Mouse (Mus musculus) stomach, embryonic 16.5 days (tissue): ENCODE measurements around the gene Tmem231. TPM values are rescaled to one million over a fixed set of nuclear protein-coding genes. Genes with fewer than 3 reads are reported as not detected.
A peak's percentile ranks its signal among the peaks of the same experiment; 100 is the strongest.

Experiments used
- ATAC-seq: fragments of 200-750 bp; cut with Nextera tagmentation; 2 replicates; pipeline ENCODE4 v1.8.0; 2017; ENCODE audit warnings: moderate number of reproducible peaks, moderate TSS enrichment; ENCODE audit not compliant: insufficient read depth, low FRiP score
- H3K27ac ChIP-seq: fragments of 300-500 bp; sonication (generic); 2 replicates; pipeline ENCODE4 v1.5.1; 2014; ENCODE audit warnings: low read length
- H3K27me3 ChIP-seq: fragments of 300-500 bp; sonication (generic); 2 replicates; pipeline ENCODE4 v1.6.1; 2014; ENCODE audit warnings: low read length, control low read depth, mixed read lengths; ENCODE audit not compliant: control insufficient read depth, insufficient read depth
- H3K36me3 ChIP-seq: fragments of 300-500 bp; sonication (generic); 2 replicates; pipeline ENCODE4 v1.6.1; 2014; ENCODE audit warnings: low read length; ENCODE audit not compliant: control insufficient read depth, insufficient read depth
- H3K4me1 ChIP-seq: fragments of 300-500 bp; sonication (generic); 2 replicates; pipeline ENCODE4 v1.6.1; 2014; ENCODE audit warnings: low read length, control low read depth, mixed read lengths; ENCODE audit not compliant: control insufficient read depth, insufficient read depth
- H3K4me2 ChIP-seq: fragments of 300-500 bp; sonication (generic); 2 replicates; pipeline ENCODE4 v1.6.1; 2014; ENCODE audit warnings: low read depth, low read length, mixed read lengths
- H3K4me3 ChIP-seq: fragments of 300-500 bp; sonication (generic); replicated peaks from 2 replicates; pipeline ENCODE4 v1.5.1; 2014; ENCODE audit warnings: mild to moderate bottlenecking, low read length
- H3K9ac ChIP-seq: fragments of 300-500 bp; sonication (generic); 2 replicates; pipeline ENCODE4 v1.6.1; 2014; ENCODE audit warnings: low read length
- H3K9me3 ChIP-seq: fragments of 300-500 bp; sonication (generic); replicated peaks from 2 replicates; pipeline ENCODE4 v1.6.1; 2016; ENCODE audit warnings: low read length, control low read depth; ENCODE audit not compliant: control insufficient read depth
- WGBS: fragments of 180-500 bp; shearing (Covaris S2); extraction: QIAGEN DNeasy Blood & Tissue Kit; methylation state at CpG from one replicate; pipeline ENCODE4 v1.1.7; 2014; 5-methylcytosine and 5-hydroxymethylcytosine counted together
- polyA plus RNA-seq: library from polyadenylated mRNA; unstranded; fragments of >200 nt; fragmentation: Nextera tagmentation; extraction: Ambion mirVana; gene quantifications from 2 replicates; pipeline ENCODE4 v1.2.1, GENCODE M21; 2015

Tmem231 gene
- polyA plus RNA-seq, 1 experiment from 2014 or later = 13.0 TPM

- Histone ChIP-seq H3K27me3 (no peaks in the 10 kb centered on the region), H3K4me1 (no peaks in the 10 kb centered on the region), H3K9ac (no peak overlapping the region), H3K27ac (no peak overlapping the region), H3K4me3 (no peak overlapping the region), H3K36me3 (no peaks in the 10 kb centered on the region), H3K9me3 (no peaks in the 10 kb centered on the region), H3K4me2 (no peak overlapping the region)
- no peak for ATAC-seq
- WGBS = 41% methylated on average over 10 of the region's 10 CpGs
These were observed 35.1 kb downstream of the Tmem231 start for GRCm38 (mm10) chr8:111898586-111898985.

GRCm38 (mm10) chr8:111894955-111895354 lies 38.7 kb downstream of the Tmem231 start:
- peaks cover 19% of the 10 kb centered on the region for H3K27me3 ChIP-seq
- H3K27ac ChIP-seq = no peak overlapping the region
- no peaks in the 10 kb centered on the region for H3K9me3 ChIP-seq
- H3K4me3 ChIP-seq = no peak overlapping the region
- ATAC-seq = no peak
- H3K4me1 ChIP-seq = peaks cover 6% of the 10 kb centered on the region
- no peak overlapping the region for H3K9ac ChIP-seq
- WGBS = 90% methylated on average over 7 of the region's 7 CpGs
- no peak overlapping the region for H3K4me2 ChIP-seq
- no peaks in the 10 kb centered on the region for H3K36me3 ChIP-seq

GRCm38 (mm10) chr8:111892615-111893014 lies 41.1 kb downstream of the Tmem231 start:
- H3K4me1 ChIP-seq = peaks cover 17% of the 10 kb centered on the region
- H3K4me2 ChIP-seq = no peak overlapping the region
- H3K27me3 ChIP-seq = peaks cover 32% of the 10 kb centered on the region
- H3K9ac ChIP-seq = no peak overlapping the region
- no peaks in the 10 kb centered on the region for H3K36me3 ChIP-seq
- WGBS = 51% methylated on average over 5 of the region's 5 CpGs
- no peak overlapping the region for H3K27ac ChIP-seq
- ATAC-seq = no peak
- H3K9me3 ChIP-seq = no peaks in the 10 kb centered on the region
- H3K4me3 ChIP-seq = no peak overlapping the region

- H3K4me3 ChIP-seq = no peak overlapping the region
- no peak overlapping the region for H3K4me2 ChIP-seq
- 12% methylated on average over 8 of the region's 8 CpGs for WGBS
- no peak for ATAC-seq
- H3K4me1 ChIP-seq = peaks cover 17% of the 10 kb centered on the region
- peaks cover 32% of the 10 kb centered on the region for H3K27me3 ChIP-seq
- H3K36me3 ChIP-seq = no peaks in the 10 kb centered on the region
- no peaks in the 10 kb centered on the region for H3K9me3 ChIP-seq
- H3K27ac ChIP-seq = no peak overlapping the region
- H3K9ac ChIP-seq = no peak overlapping the region
These were observed 41.7 kb downstream of the Tmem231 start for GRCm38 (mm10) chr8:111891983-111892382.

- Histone ChIP-seq H3K36me3 (no peaks in the 10 kb centered on the region), H3K4me2 (no peak overlapping the region), H3K27me3 (peaks cover 32% of the 10 kb centered on the region), H3K9ac (no peak overlapping the region), H3K27ac (no peak overlapping the region), H3K4me1 (peaks cover 17% of the 10 kb centered on the region), H3K9me3 (no peaks in the 10 kb centered on the region), H3K4me3 (peak overlapping the region; percentile 26; the same call in 1 of the 2 replicates)
- 55% methylated on average over 6 of the region's 6 CpGs for WGBS
- no peak for ATAC-seq
These were observed 42.8 kb downstream of the Tmem231 start for GRCm38 (mm10) chr8:111890911-111891303.

- H3K36me3 ChIP-seq = no peaks in the 10 kb centered on the region
- no peak overlapping the region for H3K9ac ChIP-seq
- 12% methylated on average over 86 of the region's 86 CpGs for WGBS
- peaks cover 32% of the 10 kb centered on the region for H3K27me3 ChIP-seq
- H3K4me2 ChIP-seq = peak overlapping the region; percentile 45
- peak overlapping the region; percentile 26 for H3K4me3 ChIP-seq
- no peak overlapping the region for H3K27ac ChIP-seq
- H3K9me3 ChIP-seq = no peaks in the 10 kb centered on the region
- H3K4me1 ChIP-seq = peaks cover 17% of the 10 kb centered on the region
- no peak for ATAC-seq
These were observed 43.5 kb downstream of the Tmem231 start for GRCm38 (mm10) chr8:111889931-111890910.

GRCm38 (mm10) chr8:111888091-111888650 lies 45.5 kb downstream of the Tmem231 start:
- Histone ChIP-seq H3K27me3 (peaks cover 32% of the 10 kb centered on the region), H3K4me3 (no peak overlapping the region), H3K27ac (no peak overlapping the region), H3K4me2 (no peak overlapping the region), H3K9me3 (no peaks in the 10 kb centered on the region), H3K36me3 (no peaks in the 10 kb centered on the region), H3K4me1 (peaks cover 17% of the 10 kb centered on the region), H3K9ac (no peak overlapping the region)
- ATAC-seq = peak; percentile 59; the same call in 1 of the 2 replicates
- 18% methylated on average over 7 of the region's 7 CpGs for WGBS

GRCm38 (mm10) chr8:111887479-111887878 lies 46.2 kb downstream of the Tmem231 start:
- no peak overlapping the region for H3K4me2 ChIP-seq
- H3K4me1 ChIP-seq = peaks cover 17% of the 10 kb centered on the region
- H3K36me3 ChIP-seq = no peaks in the 10 kb centered on the region
- H3K9me3 ChIP-seq = no peaks in the 10 kb centered on the region
- WGBS = 83% methylated on average over 1 of the region's 1 CpGs
- H3K27me3 ChIP-seq = peaks cover 32% of the 10 kb centered on the region
- H3K9ac ChIP-seq = no peak overlapping the region
- no peak overlapping the region for H3K4me3 ChIP-seq
- no peak for ATAC-seq
- H3K27ac ChIP-seq = no peak overlapping the region

- peaks cover 2% of the 10 kb centered on the region; the same call in 1 of the 2 replicates for H3K27me3 ChIP-seq
- ATAC-seq = no peak
- WGBS = 65% methylated on average over 4 of the region's 4 CpGs
These were observed 50.1 kb downstream of the Tmem231 start for GRCm38 (mm10) chr8:111883615-111884014.

More at GRCm38 (mm10) chr8:111883615-111884014, 50.1 kb downstream of the Tmem231 start:
- Histone ChIP-seq H3K36me3 (no peaks in the 10 kb centered on the region), H3K27ac (no peak overlapping the region), H3K9ac (no peak overlapping the region), H3K9me3 (no peaks in the 10 kb centered on the region), H3K4me3 (no peak overlapping the region), H3K4me2 (no peak overlapping the region), H3K4me1 (peaks cover 9% of the 10 kb centered on the region)
